Mouse (Mus musculus): ENCODE measurements at regions not wholly inside any gene's neighbourhood (a gene's known extent, or its start where the extent isn't known, plus 50 kb on each side); places are given as distances from the start of the nearest gene placed in this dataset.
A peak's percentile ranks its signal among the peaks of the same experiment; 100 is the strongest.

- no peak for DNase-seq
These were observed 222.5 kb upstream of the Msx2 start for GRCm38 (mm10) chr13:53695385-53695784.

- no peak for DNase-seq
These were observed 216.1 kb upstream of the Msx2 start for GRCm38 (mm10) chr13:53688934-53689333.

- DNase-seq, result peak; percentile 67
These were observed 215.6 kb upstream of the Msx2 start for GRCm38 (mm10) chr13:53688489-53688888.

GRCm38 (mm10) chr13:53684498-53684897, 211.6 kb upstream of the Msx2 start:
- no peak for DNase-seq

- DNase-seq, result no peak
These were observed 204.3 kb upstream of the Msx2 start for GRCm38 (mm10) chr13:53677187-53677586.

GRCm38 (mm10) chr13:53670361-53670760, 197.5 kb upstream of the Msx2 start:
- DNase-seq, result no peak

- DNase-seq, result no peak
These were observed 194.6 kb upstream of the Msx2 start for GRCm38 (mm10) chr13:53667518-53667917.

GRCm38 (mm10) chr13:53665592-53665991, 192.7 kb upstream of the Msx2 start:
- no peak for DNase-seq

GRCm38 (mm10) chr13:53664631-53665230, 191.9 kb upstream of the Msx2 start:
- no peak for DNase-seq

GRCm38 (mm10) chr13:53652826-53653225, 180.0 kb upstream of the Msx2 start:
- DNase-seq, result no peak

GRCm38 (mm10) chr13:53648353-53648752, 175.5 kb upstream of the Msx2 start:
- DNase-seq, result no peak

GRCm38 (mm10) chr13:53642557-53642956, 169.7 kb upstream of the Msx2 start:
- DNase-seq, result no peak

GRCm38 (mm10) chr13:53639584-53639983, 166.7 kb upstream of the Msx2 start:
- no peak for DNase-seq

- DNase-seq, result no peak
These were observed 166.2 kb upstream of the Msx2 start for GRCm38 (mm10) chr13:53639115-53639514.

- DNase-seq, result no peak
These were observed 163.1 kb upstream of the Msx2 start for GRCm38 (mm10) chr13:53636011-53636410.

- no peak for DNase-seq
These were observed 161.8 kb upstream of the Msx2 start for GRCm38 (mm10) chr13:53634637-53635203.

- DNase-seq, result no peak
These were observed 125.2 kb upstream of the Msx2 start for GRCm38 (mm10) chr13:53598050-53598449.

- no peak for DNase-seq
These were observed 124.3 kb upstream of the Msx2 start for GRCm38 (mm10) chr13:53596871-53597800.

- peak; percentile 1 for DNase-seq
These were observed 119.9 kb upstream of the Msx2 start for GRCm38 (mm10) chr13:53592755-53593154.

GRCm38 (mm10) chr13:53586771-53587170, 113.9 kb upstream of the Msx2 start:
- DNase-seq, result no peak

- no peak for DNase-seq
These were observed 111.7 kb upstream of the Msx2 start for GRCm38 (mm10) chr13:53584504-53585130.

GRCm38 (mm10) chr13:53553876-53554577, 81.2 kb upstream of the Msx2 start:
- no peak for DNase-seq
